Mouse (Mus musculus): ENCODE results near the gene Krt77.

The Krt77 gene

DNA sequence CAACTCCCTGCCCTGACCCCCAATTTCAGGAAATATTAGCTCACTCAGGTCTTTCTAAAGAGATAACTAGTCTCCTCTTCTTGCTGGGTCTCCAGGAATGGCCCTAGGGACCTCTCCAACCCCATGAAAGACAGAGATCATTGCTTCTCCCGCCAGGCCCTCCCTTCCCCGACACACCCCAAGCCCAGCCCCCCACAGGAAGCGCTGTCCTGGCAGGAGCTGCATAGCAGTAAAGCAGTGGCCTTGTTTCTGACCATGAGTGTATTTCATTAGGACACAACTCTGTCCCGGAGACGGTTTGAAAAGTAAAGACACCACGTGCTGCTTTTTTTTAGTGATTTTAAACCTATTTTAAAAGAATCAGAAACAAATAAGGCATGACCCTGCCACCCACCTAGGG is 36.4 kb downstream of the Krt77 start:
- DNase-seq (ENCODE audit: low read depth): no peak

DNA sequence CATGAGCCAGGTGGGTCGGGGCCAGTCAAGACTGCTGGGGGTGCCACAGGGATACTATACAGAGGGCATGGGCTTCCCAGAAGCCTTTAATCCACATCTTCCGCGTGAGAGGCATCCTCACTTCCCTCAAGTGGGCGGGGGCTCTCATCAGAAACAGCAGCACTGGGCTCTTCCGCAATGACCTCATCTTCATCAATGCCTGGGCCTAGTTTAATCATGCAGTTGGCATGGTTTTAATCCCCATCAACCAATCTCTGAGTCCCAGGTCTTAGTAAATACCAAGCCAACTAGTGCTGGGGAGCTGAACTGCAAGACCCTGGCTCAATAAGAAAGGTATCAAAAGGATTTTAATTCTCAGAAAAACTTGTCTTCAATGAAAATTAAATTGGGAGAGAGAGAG is 40.1 kb downstream of the Krt77 start:
- DNase-seq (ENCODE audit: low read depth): no peak

DNA sequence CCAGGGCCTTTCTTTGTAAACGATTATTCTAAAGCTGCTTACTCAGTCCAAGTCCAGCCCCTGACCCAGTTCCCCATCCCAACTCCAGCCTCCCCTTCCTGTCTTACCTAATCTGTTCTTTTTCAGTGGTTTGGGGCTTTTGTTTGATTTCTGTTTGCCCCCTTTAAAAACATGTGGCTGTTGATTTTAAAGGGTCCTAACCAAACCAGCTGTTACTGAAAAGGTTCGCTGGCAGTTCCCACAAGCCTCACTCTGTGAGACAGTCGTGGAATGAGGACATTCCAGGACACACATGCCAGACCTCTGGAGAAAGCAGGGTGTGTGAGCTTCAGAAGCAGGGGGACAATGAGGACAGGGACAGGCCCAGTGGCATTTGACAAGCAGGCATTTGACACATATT is 47.7 kb downstream of the Krt77 start:
- DNase-seq (ENCODE audit: low read depth): no peak

DNA sequence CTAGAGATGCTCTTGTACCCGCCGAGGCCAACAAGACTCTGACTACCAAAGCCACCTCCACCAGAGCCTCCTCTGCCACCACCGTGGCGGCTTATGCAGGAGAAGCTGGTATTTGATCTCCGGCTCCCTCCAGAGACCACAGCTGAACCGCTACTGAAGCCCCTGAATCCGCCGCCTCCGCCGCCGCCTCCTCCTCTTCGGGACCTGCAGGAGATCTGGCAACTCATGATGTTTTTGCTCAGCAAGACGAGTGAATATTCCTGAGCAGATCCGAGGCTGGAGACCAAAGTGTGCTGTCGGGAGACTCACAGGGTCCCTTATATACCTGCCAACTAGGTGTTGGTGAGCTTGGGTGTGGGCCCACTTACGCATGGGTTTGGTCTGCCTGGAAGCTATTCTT is 51.6 kb downstream of the Krt77 start, which contains the start of gene Krt2:
Gene Krt2 (minus strand): TSS at position 295 of the 400 bp plus-strand sequence.
- DNase-seq (ENCODE audit: low read depth): no peak

Data from c-Kit-positive CD71-positive TER-119-negative erythroid progenitor cells, embryonic 14.5 days (primary cell).